34 mouse cellular contexts compared by ENCODE assay signal in the genomic region with DNA sequence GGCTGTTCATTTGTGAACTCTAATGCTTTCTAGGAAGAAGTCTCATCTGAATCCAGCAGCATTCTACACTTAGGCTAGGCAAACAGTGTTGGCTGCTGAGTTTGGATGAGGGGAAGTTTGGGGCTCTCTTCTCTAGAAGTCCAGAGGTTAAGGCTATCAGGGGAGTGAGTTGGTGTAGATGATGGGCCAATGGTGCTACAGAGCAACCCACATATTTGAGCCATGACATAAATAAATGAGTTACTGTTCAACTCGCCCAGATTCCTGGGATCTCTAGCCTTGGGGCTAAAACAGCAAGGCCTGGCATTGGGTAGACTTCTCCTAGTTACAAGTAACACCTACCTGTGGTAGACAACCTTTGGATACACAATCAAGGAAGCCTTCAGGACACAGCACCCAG.
"Had no signal": no experiment of that assay in that cellular context is flagged by ENCODE, and none has a peak within 500 bp of the region (broad histone marks: within the 10 kb centered on the region; RNA-seq: fewer than 3 reads in every experiment).

No protein-coding gene starts in this region.

- ATAC-seq: hindbrain, embryonic 16.5 days; hindbrain, postnatal 0 days; inflammation-experienced regulatory T-cells, adult 6 months; intestine, embryonic 15.5 days; intestine, embryonic 16.5 days; intestine, postnatal 0 days had no signal

- H3K27ac ChIP-seq: heart, adult 2 months; heart, embryonic 10.5 days; heart, embryonic 13.5 days; heart, embryonic 15.5 days; hindbrain, embryonic 10.5 days; hindbrain, embryonic 12.5 days; hindbrain, embryonic 13.5 days; hindbrain, embryonic 14.5 days; hindbrain, embryonic 15.5 days; hindbrain, postnatal 0 days; intestine, embryonic 15.5 days; kidney, embryonic 15.5 days; kidney, postnatal 0 days had no signal

- H3K9ac ChIP-seq: heart, embryonic 12.5 days; heart, embryonic 13.5 days; heart, embryonic 15.5 days; hindbrain, embryonic 12.5 days; hindbrain, embryonic 13.5 days; hindbrain, embryonic 14.5 days; hindbrain, embryonic 15.5 days; intestine, embryonic 15.5 days; kidney, embryonic 15.5 days had no signal

- H3K4me1 ChIP-seq: heart, embryonic 10.5 days; hindbrain, embryonic 10.5 days; hindbrain, embryonic 12.5 days; hindbrain, embryonic 13.5 days; hindbrain, embryonic 15.5 days; intestine, embryonic 15.5 days; kidney, embryonic 15.5 days had no signal

- H3K4me2 ChIP-seq: heart, embryonic 11.5 days; heart, embryonic 12.5 days; heart, embryonic 13.5 days; heart, embryonic 15.5 days; hindbrain, embryonic 12.5 days; hindbrain, embryonic 13.5 days; hindbrain, embryonic 14.5 days; hindbrain, embryonic 15.5 days; intestine, embryonic 15.5 days; kidney, embryonic 15.5 days had no signal

- H3K9me3 ChIP-seq: heart, embryonic 10.5 days; heart, embryonic 12.5 days; heart, embryonic 13.5 days; heart, embryonic 15.5 days; hindbrain, embryonic 10.5 days; hindbrain, embryonic 12.5 days; hindbrain, embryonic 13.5 days; hindbrain, embryonic 15.5 days; intestine, embryonic 15.5 days; kidney, embryonic 15.5 days had no signal

- DNase-seq: heart, adult 18-20 months; heart, adult 2 months; heart, postnatal 10 days; heart, postnatal 14 days; heart, postnatal 36 days; heart, postnatal 4 days; kidney, adult 18-20 months; kidney, adult 2 months; kidney, adult 9 months; kidney, postnatal 10 days; kidney, postnatal 14 days; kidney, postnatal 25 days; kidney, postnatal 36 days; layer of hippocampus, adult 9-11 months; layer of hippocampus, postnatal 36 days had no signal

- H3K27me3 ChIP-seq: heart, embryonic 12.5 days; heart, embryonic 13.5 days; heart, embryonic 15.5 days; hindbrain, embryonic 12.5 days; hindbrain, embryonic 13.5 days; hindbrain, embryonic 15.5 days; intestine, embryonic 15.5 days; kidney, embryonic 15.5 days had no signal

- H3K4me3 ChIP-seq: heart, adult 2 months; heart, embryonic 10.5 days; heart, embryonic 12.5 days; heart, embryonic 13.5 days; heart, embryonic 15.5 days; hindbrain, embryonic 10.5 days; hindbrain, embryonic 12.5 days; hindbrain, embryonic 13.5 days; hindbrain, embryonic 15.5 days; intestine, embryonic 15.5 days; kidney, embryonic 15.5 days; layer of hippocampus, adult 2 months had no signal
